Mouse (Mus musculus) heart, embryonic 16.5 days (tissue): ENCODE results near the gene Brpf1. TPM values are rescaled to one million over a fixed set of nuclear protein-coding genes. Genes with fewer than 3 reads are reported as not detected.

Source experiments
- ATAC-seq: fragments of 200-750 bp; cut with Nextera tagmentation; replicated peaks from 2 replicates; pipeline ENCODE4 v1.8.0; 2017; ENCODE audit warnings: moderate number of reproducible peaks; ENCODE audit not compliant: insufficient read depth, low FRiP score; ENCODE audit errors: extremely low read depth
- H3K27ac ChIP-seq: fragments of 300-500 bp; sonication (generic); 2 replicates; pipeline ENCODE4 v1.5.1; 2014; ENCODE audit warnings: mild to moderate bottlenecking, low read length, control low read depth, moderate library complexity
- H3K27me3 ChIP-seq: fragments of 300-500 bp; sonication (generic); 2 replicates; pipeline ENCODE4 v1.6.1; 2014; ENCODE audit warnings: low read length, mixed read lengths; ENCODE audit not compliant: control insufficient read depth, insufficient read depth
- H3K36me3 ChIP-seq: fragments of 300-500 bp; sonication (generic); 2 replicates; pipeline ENCODE4 v1.6.1; 2014; ENCODE audit not compliant: control insufficient read depth, insufficient read depth
- H3K4me1 ChIP-seq: fragments of 300-500 bp; sonication (generic); 2 replicates; pipeline ENCODE4 v1.6.1; 2014; ENCODE audit warnings: low read length, mixed read lengths; ENCODE audit not compliant: control insufficient read depth, insufficient read depth
- H3K4me2 ChIP-seq: fragments of 300-500 bp; sonication (generic); 2 replicates; pipeline ENCODE4 v1.6.1; 2014; ENCODE audit warnings: low read depth, mild to moderate bottlenecking, control low read depth, low read length
- H3K4me3 ChIP-seq: fragments of 300-500 bp; sonication (generic); 2 replicates; pipeline ENCODE4 v1.5.1; 2014; ENCODE audit warnings: mild to moderate bottlenecking, control low read depth, low read length
- H3K9ac ChIP-seq: fragments of 300-500 bp; sonication (generic); 2 replicates; pipeline ENCODE4 v1.6.1; 2014; ENCODE audit warnings: low read length, control low read depth
- H3K9me3 ChIP-seq: fragments of 300-500 bp; sonication (generic); replicated peaks from 2 replicates; pipeline ENCODE4 v1.6.1; 2016; ENCODE audit warnings: low read length; ENCODE audit not compliant: control insufficient read depth
- WGBS: fragments of 180-500 bp; shearing (Covaris S2); extraction: QIAGEN DNeasy Blood & Tissue Kit; methylation state at CpG from one replicate; pipeline ENCODE4 v1.1.7; 2014; 5-methylcytosine and 5-hydroxymethylcytosine counted together
- polyA plus RNA-seq: library from polyadenylated mRNA; unstranded; fragments of >200 nt; fragmentation: Nextera tagmentation; extraction: Ambion mirVana; gene quantifications from 2 replicates; pipeline ENCODE4 v1.2.1, GENCODE M21; 2015

Gene Brpf1
- polyA plus RNA-seq, 1 experiment from 2014 or later = 12.3 TPM

GRCm38 (mm10) chr6:113362241-113362640 is 55.3 kb downstream of the Brpf1 start:
- Histone ChIP-seq H3K9me3 (no peaks in the 10 kb centered on the region), H3K4me1 (no peaks in the 10 kb centered on the region), H3K27me3 (no peaks in the 10 kb centered on the region), H3K4me3 (no peak overlapping the region), H3K4me2 (no peak overlapping the region), H3K9ac (no peak overlapping the region), H3K36me3 (0 out of 2 replicates have a peak, but pooled peaks cover 3% of the 10 kb centered on the region), H3K27ac (no peak overlapping the region)
- WGBS = 95% methylated on average over 1 of the region's 1 CpGs
- no peak for ATAC-seq

GRCm38 (mm10) chr6:113364518-113365135 is 57.7 kb downstream of the Brpf1 start:
- no peak overlapping the region for H3K27ac ChIP-seq
- no peak overlapping the region for H3K4me3 ChIP-seq
- no peak overlapping the region for H3K9ac ChIP-seq
- 67% methylated on average over 8 of the region's 8 CpGs for WGBS
- no peaks in the 10 kb centered on the region for H3K4me1 ChIP-seq
- H3K9me3 ChIP-seq = no peaks in the 10 kb centered on the region
- peaks cover 11% of the 10 kb centered on the region for H3K36me3 ChIP-seq
- no peak for ATAC-seq
- H3K4me2 ChIP-seq = no peak overlapping the region
- no peaks in the 10 kb centered on the region for H3K27me3 ChIP-seq

- WGBS = 86% methylated on average over 6 of the region's 6 CpGs
- no peak for ATAC-seq
- H3K36me3 ChIP-seq = peaks cover 29% of the 10 kb centered on the region
Observed at GRCm38 (mm10) chr6:113366639-113367038, 59.7 kb downstream of the Brpf1 start.

GRCm38 (mm10) chr6:113367574-113367973 is 60.6 kb downstream of the Brpf1 start:
- whole genome bisulfite sequencing = 95% methylated on average over 1 of the region's 1 CpGs

More at GRCm38 (mm10) chr6:113366639-113367038, 59.7 kb downstream of the Brpf1 start:
- Histone ChIP-seq H3K4me1 (no peaks in the 10 kb centered on the region), H3K9me3 (no peaks in the 10 kb centered on the region), H3K27ac (no peak overlapping the region), H3K9ac (no peak overlapping the region), H3K4me3 (no peak overlapping the region), H3K27me3 (no peaks in the 10 kb centered on the region), H3K4me2 (no peak overlapping the region)

GRCm38 (mm10) chr6:113368124-113368523 is 61.2 kb downstream of the Brpf1 start:
- Histone ChIP-seq H3K9ac (no peak overlapping the region), H3K4me2 (no peak overlapping the region), H3K4me3 (no peak overlapping the region), H3K27me3 (no peaks in the 10 kb centered on the region), H3K9me3 (no peaks in the 10 kb centered on the region), H3K4me1 (no peaks in the 10 kb centered on the region), H3K36me3 (peaks cover 35% of the 10 kb centered on the region), H3K27ac (no peak overlapping the region)
- ATAC-seq = no peak
- 91% methylated on average over 7 of the region's 7 CpGs for WGBS

More at GRCm38 (mm10) chr6:113367574-113367973, 60.6 kb downstream of the Brpf1 start:
- Histone ChIP-seq H3K4me3 (no peak overlapping the region), H3K27ac (no peak overlapping the region), H3K36me3 (peaks cover 34% of the 10 kb centered on the region), H3K4me2 (no peak overlapping the region), H3K9ac (no peak overlapping the region), H3K27me3 (no peaks in the 10 kb centered on the region), H3K9me3 (no peaks in the 10 kb centered on the region), H3K4me1 (no peaks in the 10 kb centered on the region)
- ATAC-seq = no peak

GRCm38 (mm10) chr6:113368577-113368976 is 61.6 kb downstream of the Brpf1 start:
- Histone ChIP-seq H3K9me3 (no peaks in the 10 kb centered on the region), H3K4me3 (no peak overlapping the region), H3K36me3 (peaks cover 38% of the 10 kb centered on the region), H3K9ac (no peak overlapping the region), H3K27me3 (no peaks in the 10 kb centered on the region), H3K27ac (no peak overlapping the region), H3K4me2 (no peak overlapping the region), H3K4me1 (no peaks in the 10 kb centered on the region)
- ATAC-seq = no peak
- 84% methylated on average over 5 of the region's 5 CpGs for WGBS

- 88% methylated on average over 20 of the region's 20 CpGs for WGBS
- no peak for ATAC-seq
Observed at GRCm38 (mm10) chr6:113370194-113370929, 63.4 kb downstream of the Brpf1 start.

GRCm38 (mm10) chr6:113373491-113373890 is 66.6 kb downstream of the Brpf1 start:
- H3K27ac ChIP-seq = no peak overlapping the region
- no peaks in the 10 kb centered on the region for H3K9me3 ChIP-seq
- no peak overlapping the region for H3K4me3 ChIP-seq
- H3K4me2 ChIP-seq = no peak overlapping the region
- 86% methylated on average over 4 of the region's 4 CpGs for WGBS
- no peaks in the 10 kb centered on the region for H3K27me3 ChIP-seq
- peaks cover 42% of the 10 kb centered on the region for H3K36me3 ChIP-seq
- H3K9ac ChIP-seq = no peak overlapping the region
- no peak for ATAC-seq
- peaks cover 6% of the 10 kb centered on the region for H3K4me1 ChIP-seq

More at GRCm38 (mm10) chr6:113370194-113370929, 63.4 kb downstream of the Brpf1 start:
- no peaks in the 10 kb centered on the region for H3K9me3 ChIP-seq
- no peak overlapping the region for H3K9ac ChIP-seq
- H3K4me2 ChIP-seq = no peak overlapping the region
- no peak overlapping the region for H3K4me3 ChIP-seq
- H3K27me3 ChIP-seq = no peaks in the 10 kb centered on the region
- peaks cover 46% of the 10 kb centered on the region for H3K36me3 ChIP-seq
- H3K4me1 ChIP-seq = no peaks in the 10 kb centered on the region
- H3K27ac ChIP-seq = no peak overlapping the region
